Mouse (Mus musculus) hindbrain, embryonic 16.5 days (tissue): ENCODE data around the gene Gm10717. TPM values are rescaled to one million over a fixed set of nuclear protein-coding genes. Genes with fewer than 3 reads are reported as not detected.
"Not testable (repeated sequence)": the region's sequence is repeated elsewhere in the genome, so short reads cannot be mapped to it uniquely, and the experiment has no call there.

ENCODE experiments used
- ATAC-seq: fragments of 200-750 bp; cut with Nextera tagmentation; 2 replicates; pipeline ENCODE4 v1.8.0; 2017; ENCODE audit warnings: moderate TSS enrichment, moderate library complexity
- H3K27ac ChIP-seq: fragments of 300-500 bp; sonication (generic); 2 replicates; pipeline ENCODE4 v1.5.1; 2014; ENCODE audit warnings: low read depth, mild to moderate bottlenecking, control low read depth, low read length, moderate library complexity
- H3K27me3 ChIP-seq: fragments of 300-500 bp; sonication (generic); replicated peaks from 2 replicates; pipeline ENCODE4 v1.6.1; 2014; ENCODE audit warnings: low read length; ENCODE audit not compliant: control insufficient read depth, insufficient read depth
- H3K36me3 ChIP-seq: fragments of 300-500 bp; sonication (generic); 2 replicates; pipeline ENCODE4 v1.6.1; 2014; ENCODE audit warnings: mild to moderate bottlenecking, low read length, moderate library complexity, mixed read lengths; ENCODE audit not compliant: control insufficient read depth, insufficient read depth
- H3K4me1 ChIP-seq: fragments of 300-500 bp; sonication (generic); 2 replicates; pipeline ENCODE4 v1.6.1; 2014; ENCODE audit warnings: low read depth, low read length; ENCODE audit not compliant: control insufficient read depth, insufficient read depth
- H3K4me2 ChIP-seq: fragments of 300-500 bp; sonication (generic); 2 replicates; pipeline ENCODE4 v1.6.1; 2014; ENCODE audit warnings: mild to moderate bottlenecking, low read length, control low read depth, moderate library complexity
- H3K4me3 ChIP-seq: fragments of 300-500 bp; sonication (generic); 2 replicates; pipeline ENCODE4 v1.5.1; 2014; ENCODE audit warnings: mild to moderate bottlenecking, low read length, control low read depth, moderate library complexity
- H3K9ac ChIP-seq: fragments of 300-500 bp; sonication (generic); 2 replicates; pipeline ENCODE4 v1.6.1; 2014; ENCODE audit warnings: low read depth, mild to moderate bottlenecking, control low read depth, low read length, moderate library complexity
- H3K9me3 ChIP-seq: fragments of 300-500 bp; sonication (generic); 2 replicates; pipeline ENCODE4 v1.6.1; 2014; ENCODE audit warnings: mild to moderate bottlenecking, low read length, moderate library complexity; ENCODE audit not compliant: control insufficient read depth
- WGBS: fragments of 180-500 bp; shearing (Covaris S2); extraction: QIAGEN DNeasy Blood & Tissue Kit; methylation state at CpG from one replicate; pipeline ENCODE4 v1.1.7; 2014; 5-methylcytosine and 5-hydroxymethylcytosine counted together
- polyA plus RNA-seq: library from polyadenylated mRNA; unstranded; fragments of >200 nt; fragmentation: Nextera tagmentation; extraction: Ambion mirVana; gene quantifications from 2 replicates; pipeline ENCODE4 v1.2.1, GENCODE M21; 2015

Gene Gm10717
- polyA plus RNA-seq, 1 experiment from 2014 or later, result 0.25 TPM

DNA sequence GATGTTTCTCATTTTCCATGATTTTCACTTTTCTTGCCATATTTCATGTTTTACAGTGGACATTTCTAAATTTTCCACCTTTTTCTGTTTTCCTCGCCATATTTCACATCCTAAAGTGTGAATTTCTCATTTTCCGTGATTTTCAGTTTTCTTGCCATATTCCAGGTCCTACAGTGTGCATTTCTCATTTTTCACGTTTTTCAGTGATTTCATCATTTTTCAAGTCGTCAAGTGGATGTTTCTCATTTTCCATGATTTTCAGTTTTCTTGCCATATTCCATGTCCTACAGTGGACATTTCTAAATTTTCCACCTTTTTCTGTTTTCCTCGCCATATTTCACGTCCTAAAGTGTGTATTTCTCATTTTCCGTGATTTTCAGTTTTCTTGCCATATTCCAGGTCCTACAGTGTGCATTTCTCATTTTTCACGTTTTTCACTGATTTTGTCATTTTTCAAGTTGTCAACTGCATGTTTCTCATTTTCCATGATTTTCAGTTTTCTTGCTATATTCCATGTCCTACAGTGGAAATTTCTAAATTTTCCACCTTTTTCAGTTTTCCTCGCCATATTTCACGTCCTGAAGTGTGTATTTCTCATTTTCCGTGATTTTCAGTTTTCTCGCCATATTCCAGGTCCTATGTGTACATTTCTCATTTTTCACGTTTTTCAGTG is 1.8 kb upstream of the Gm10717 start, which contains the start of gene Gm10718:
Gm10718 (plus strand) TSS at position 236 of the 673 bp plus-strand sequence.
- not testable (repeated sequence) for H3K4me1 ChIP-seq, ATAC-seq, H3K27me3 ChIP-seq, H3K27ac ChIP-seq, H3K9ac ChIP-seq, H3K4me3 ChIP-seq, H3K36me3 ChIP-seq, H3K9me3 ChIP-seq, H3K4me2 ChIP-seq
- 70% methylated on average over 9 of the region's 13 CpGs for WGBS

DNA sequence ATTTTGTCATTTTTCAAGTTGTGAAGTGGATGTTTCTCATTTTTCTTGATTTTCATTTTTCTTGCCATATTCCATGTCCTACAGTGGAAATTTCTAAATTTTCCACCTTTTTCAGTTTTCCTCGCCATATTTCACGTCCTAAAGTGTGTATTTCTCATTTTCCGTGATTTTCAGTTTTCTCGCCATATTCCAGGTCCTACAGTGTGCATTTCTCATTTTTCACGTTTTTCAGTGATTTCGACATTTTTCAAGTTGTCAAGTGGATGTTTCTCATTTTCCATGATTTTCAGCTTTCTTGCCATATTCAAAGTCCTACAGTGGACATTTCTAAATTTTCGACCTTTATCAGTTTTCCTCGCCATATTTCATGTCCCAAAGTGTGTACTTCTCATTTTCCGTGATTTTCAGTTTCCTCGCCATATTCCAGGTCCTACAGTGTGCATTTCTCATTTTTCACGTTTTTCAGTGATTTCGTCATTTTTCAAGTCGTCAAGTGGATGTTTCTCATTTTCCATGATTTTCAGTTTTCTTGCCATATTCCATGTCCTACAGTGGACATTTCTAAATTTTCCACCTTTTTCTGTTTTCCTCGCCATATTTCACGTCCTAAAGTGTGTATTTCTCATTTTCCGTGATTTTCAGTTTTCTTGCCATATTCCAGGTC is 1.1 kb upstream of the Gm10717 start:
- not testable (repeated sequence) for H3K36me3 ChIP-seq, H3K4me1 ChIP-seq, H3K9me3 ChIP-seq, ATAC-seq, H3K4me3 ChIP-seq, H3K27me3 ChIP-seq, H3K4me2 ChIP-seq, H3K9ac ChIP-seq, H3K27ac ChIP-seq
- WGBS, result 74% methylated on average over 15 of the region's 16 CpGs

DNA sequence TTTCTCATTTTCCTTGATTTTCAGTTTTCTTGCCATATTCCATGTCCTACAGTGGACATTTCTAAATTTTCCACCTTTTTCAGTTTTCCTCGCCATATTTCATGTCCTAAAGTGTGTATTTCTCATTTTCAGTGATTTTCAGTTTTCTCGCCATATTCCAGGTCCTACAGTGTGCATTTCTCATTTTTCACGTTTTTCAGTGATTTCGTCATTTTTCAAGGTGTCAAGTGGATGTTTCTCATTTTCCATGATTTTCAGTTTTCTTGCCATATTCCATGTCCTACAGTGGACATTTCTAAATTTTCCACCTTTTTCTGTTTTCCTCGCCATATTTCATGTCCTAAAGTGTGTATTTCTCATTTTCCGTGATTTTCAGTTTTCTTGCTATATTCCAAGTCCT is 436 bp downstream of the Gm10717 start:
- not testable (repeated sequence) for H3K36me3 ChIP-seq, H3K9me3 ChIP-seq, ATAC-seq, H3K9ac ChIP-seq, H3K27ac ChIP-seq, H3K27me3 ChIP-seq, H3K4me2 ChIP-seq, H3K4me3 ChIP-seq, H3K4me1 ChIP-seq
- 65% methylated on average over 4 of the region's 6 CpGs for WGBS

DNA sequence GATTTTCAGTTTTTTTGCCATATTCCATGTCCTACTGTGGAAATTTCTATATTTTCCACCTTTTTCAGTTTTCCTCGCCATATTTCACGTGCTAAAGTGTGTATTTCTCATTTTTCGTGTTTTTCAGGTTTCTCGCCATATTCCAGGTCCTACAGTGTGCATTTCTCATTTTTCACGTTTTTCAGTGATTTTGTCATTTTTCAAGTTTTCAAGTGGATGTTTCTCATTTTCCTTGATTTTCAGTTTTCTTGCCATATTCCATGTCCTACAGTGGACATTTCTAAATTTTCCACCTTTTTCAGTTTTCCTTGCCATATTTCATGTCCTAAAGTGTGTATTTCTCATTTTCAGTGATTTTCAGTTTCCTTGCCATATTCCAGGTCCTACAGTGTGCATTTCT is 919 bp downstream of the Gm10717 start:
- not testable (repeated sequence) for H3K4me3 ChIP-seq, H3K9ac ChIP-seq, H3K4me1 ChIP-seq, H3K27ac ChIP-seq, ATAC-seq, H3K36me3 ChIP-seq, H3K27me3 ChIP-seq, H3K9me3 ChIP-seq, H3K4me2 ChIP-seq
- 73% methylated on average over 5 of the region's 5 CpGs for WGBS

DNA sequence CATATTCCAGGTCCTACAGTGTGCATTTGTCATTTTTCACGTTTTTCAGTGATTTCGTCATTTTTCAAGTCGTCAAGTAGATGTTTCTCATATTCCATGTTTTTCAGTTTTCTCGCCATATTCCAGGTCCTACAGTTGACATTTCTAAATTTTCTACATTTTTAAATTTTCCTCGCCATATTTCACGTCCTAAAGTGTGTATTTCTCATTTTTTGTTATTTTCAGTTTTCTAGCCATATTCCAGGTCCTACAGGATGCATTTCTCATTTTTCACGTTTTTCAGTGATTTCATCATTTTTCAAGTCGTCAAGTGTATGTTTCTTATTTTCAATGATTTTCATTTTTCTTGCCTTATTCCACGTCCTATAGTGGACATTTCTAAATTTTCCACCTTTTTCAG is 1.5 kb downstream of the Gm10717 start:
- H3K27ac ChIP-seq, H3K9me3 ChIP-seq, H3K4me3 ChIP-seq, H3K36me3 ChIP-seq, ATAC-seq, H3K27me3 ChIP-seq, H3K4me2 ChIP-seq, H3K9ac ChIP-seq, H3K4me1 ChIP-seq: not testable (repeated sequence)
- WGBS, result 72% methylated on average over 9 of the region's 9 CpGs

DNA sequence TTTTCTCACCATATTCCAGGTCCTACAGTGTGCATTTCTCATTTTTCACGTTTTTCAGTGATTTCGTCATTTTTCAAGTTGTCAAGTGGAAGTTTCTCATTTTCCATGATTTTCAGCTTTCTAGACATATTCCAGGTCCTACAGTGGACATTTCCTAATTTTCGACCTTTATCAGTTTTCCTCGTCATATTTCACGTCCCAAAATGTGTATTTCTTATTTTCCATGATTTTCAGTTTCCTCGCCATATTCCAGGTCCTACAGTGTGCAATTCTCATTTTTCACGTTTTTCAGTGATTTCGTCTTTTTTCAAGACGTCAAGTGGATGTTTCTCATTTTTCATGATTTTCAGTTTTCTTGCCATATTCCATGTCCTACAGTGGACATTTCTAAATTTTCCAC is 2.0 kb downstream of the Gm10717 start:
- 0 out of 2 replicates have a peak, but pooled peaks have one; percentile 9 for ATAC-seq
- not testable (repeated sequence) for H3K9me3 ChIP-seq, H3K4me1 ChIP-seq, H3K4me2 ChIP-seq, H3K36me3 ChIP-seq, H3K9ac ChIP-seq, H3K4me3 ChIP-seq, H3K27me3 ChIP-seq, H3K27ac ChIP-seq
- WGBS, result 74% methylated on average over 9 of the region's 9 CpGs

DNA sequence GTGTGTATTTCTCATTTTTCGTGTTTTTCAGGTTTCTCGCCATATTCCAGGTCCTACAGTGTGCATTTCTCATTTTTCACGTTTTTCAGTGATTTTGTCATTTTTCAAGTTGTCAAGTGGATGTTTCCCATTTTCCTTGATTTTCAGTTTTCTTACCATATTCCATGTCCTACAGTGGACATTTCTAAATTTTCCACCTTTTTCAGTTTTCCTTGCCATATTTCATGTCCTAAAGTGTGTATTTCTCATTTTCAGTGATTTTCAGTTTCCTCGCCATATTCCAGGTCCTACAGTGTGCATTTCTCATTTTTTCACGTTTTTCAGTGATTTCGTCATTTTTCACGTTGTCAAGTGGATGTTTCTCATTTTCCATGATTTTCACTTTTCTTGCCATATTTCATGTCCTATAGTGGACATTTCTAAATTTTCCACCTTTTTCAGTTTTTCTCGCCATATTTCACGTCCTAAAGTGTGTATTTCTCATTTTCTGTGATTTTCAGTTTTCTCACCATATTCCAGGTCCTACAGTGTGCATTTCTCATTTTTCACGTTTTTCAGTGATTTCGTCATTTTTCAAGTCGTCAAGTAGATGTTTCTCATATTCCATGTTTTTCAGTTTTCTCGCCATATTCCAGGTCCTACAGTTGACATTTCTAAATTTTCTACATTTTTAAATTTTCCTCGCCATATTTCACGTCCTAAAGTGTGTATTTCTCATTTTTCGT is 4.2 kb downstream of the Gm10717 start:
- not testable (repeated sequence) for H3K9me3 ChIP-seq, H3K27ac ChIP-seq, H3K9ac ChIP-seq, ATAC-seq, H3K4me3 ChIP-seq, H3K4me2 ChIP-seq, H3K4me1 ChIP-seq, H3K27me3 ChIP-seq, H3K36me3 ChIP-seq
- 70% methylated on average over 12 of the region's 16 CpGs for WGBS

DNA sequence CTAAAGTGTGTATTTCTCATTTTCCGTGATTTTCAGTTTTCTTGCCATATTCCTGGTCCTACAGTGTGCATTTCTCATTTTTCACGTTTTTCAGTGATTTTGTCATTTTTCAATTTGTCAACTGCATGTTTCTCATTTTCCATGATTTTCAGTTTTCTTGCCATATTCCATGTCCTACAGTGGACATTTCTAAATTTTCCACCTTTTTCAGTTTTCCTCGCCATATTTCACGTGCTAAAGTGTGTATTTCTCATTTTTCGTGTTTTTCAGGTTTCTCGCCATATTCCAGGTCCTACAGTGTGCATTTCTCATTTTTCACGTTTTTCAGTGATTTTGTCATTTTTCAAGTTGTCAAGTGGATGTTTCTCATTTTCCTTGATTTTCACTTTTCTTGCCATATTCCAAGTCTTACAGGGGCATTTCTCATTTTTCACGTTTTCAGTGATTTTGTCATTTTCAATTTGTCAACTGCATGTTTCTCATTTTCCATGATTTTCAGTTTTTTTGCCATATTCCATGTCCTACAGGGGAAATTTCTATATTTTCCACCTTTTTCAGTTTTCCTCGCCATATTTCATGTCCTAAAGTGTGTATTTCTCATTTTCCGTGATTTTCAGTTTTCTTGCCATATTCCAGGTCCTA is 5.6 kb downstream of the Gm10717 start:
- H3K9me3 ChIP-seq, H3K9ac ChIP-seq, H3K4me1 ChIP-seq, H3K4me2 ChIP-seq, H3K4me3 ChIP-seq, H3K27ac ChIP-seq, H3K36me3 ChIP-seq, H3K27me3 ChIP-seq: not testable (repeated sequence)
- WGBS, result 64% methylated on average over 2 of the region's 10 CpGs
- ATAC-seq, result peak; percentile 56; the same call in 1 of the 2 replicates

DNA sequence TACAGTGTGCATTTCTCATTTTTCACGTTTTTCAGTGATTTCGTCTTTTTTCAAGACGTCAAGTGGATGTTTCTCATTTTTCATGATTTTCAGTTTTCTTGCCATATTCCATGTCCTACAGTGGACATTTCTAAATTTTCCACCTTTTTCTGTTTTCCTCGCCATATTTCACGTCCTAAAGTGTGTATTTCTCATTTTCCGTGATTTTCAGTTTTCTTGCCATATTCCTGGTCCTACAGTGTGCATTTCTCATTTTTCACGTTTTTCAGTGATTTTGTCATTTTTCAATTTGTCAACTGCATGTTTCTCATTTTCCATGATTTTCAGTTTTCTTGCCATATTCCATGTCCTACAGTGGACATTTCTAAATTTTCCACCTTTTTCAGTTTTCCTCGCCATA is 9.1 kb downstream of the Gm10717 start, which contains the start of gene Gm17535:
Gm17535 (plus strand) TSS at position 301 of the 400 bp plus-strand sequence.
- H3K36me3 ChIP-seq, H3K27ac ChIP-seq, H3K27me3 ChIP-seq, ATAC-seq, H3K4me3 ChIP-seq, H3K9ac ChIP-seq, H3K9me3 ChIP-seq, H3K4me2 ChIP-seq, H3K4me1 ChIP-seq: not testable (repeated sequence)
- WGBS, result no CpG with 5 or more reads among the region's 8 CpGs
